Mouse (Mus musculus) kidney, adult 2 months (tissue): Measurements from ENCODE around the gene Tchhl1. TPM values are rescaled to one million over a fixed set of nuclear protein-coding genes. Genes with fewer than 3 reads are reported as not detected.

ENCODE experiments used
- DNase-seq: peaks from one replicate; pipeline ENCODE4 v3.0.0; 2021
- H3K27ac ChIP-seq: fragments of 200-500 bp; 2 replicates; pipeline ENCODE4 v1.5.1; 2012; ENCODE audit warnings: low read depth, low read length, control low read depth, inconsistent platforms; ENCODE audit not compliant: insufficient read depth
- H3K27me3 ChIP-seq: fragments of 200-500 bp; replicated peaks from 2 replicates; pipeline ENCODE4 v1.6.1; 2012; ENCODE audit warnings: mild to moderate bottlenecking, moderate library complexity, low read length, inconsistent platforms; ENCODE audit not compliant: control insufficient read depth, insufficient read depth
- H3K36me3 ChIP-seq: fragments of 200-500 bp; 2 replicates; pipeline ENCODE4 v1.6.1; 2012; ENCODE audit warnings: mild to moderate bottlenecking, moderate library complexity, low read length, inconsistent platforms; ENCODE audit not compliant: control insufficient read depth, insufficient read depth
- H3K4me1 ChIP-seq: fragments of 200-500 bp; 2 replicates; pipeline ENCODE4 v1.6.1; 2011; ENCODE audit warnings: low read length; ENCODE audit not compliant: control insufficient read depth, insufficient read depth
- H3K4me3 ChIP-seq: fragments of 200-500 bp; 2 replicates; pipeline ENCODE4 v1.5.1; 2011; ENCODE audit warnings: mild to moderate bottlenecking, low read depth, low read length, control low read depth; ENCODE audit not compliant: insufficient read depth
- CTCF ChIP-seq: fragments of 200-500 bp; conservative IDR thresholded peaks from 2 replicates; pipeline ENCODE4 v1.5.1; 2011; ENCODE audit warnings: low read depth, mild to moderate bottlenecking, control low read depth, low read length, moderate library complexity, mixed read lengths; ENCODE audit not compliant: insufficient read depth, insufficient read length
- POLR2A ChIP-seq: fragments of 200-500 bp; IDR thresholded peaks from one replicate; pipeline ENCODE4 v1.6.1; 2011; ENCODE audit warnings: low read depth, low read length, control low read depth
- WGBS: fragments of 180-500 bp; shearing (Covaris S2); methylation state at CpG from one replicate; pipeline ENCODE4 v1.1.7; 2018; 5-methylcytosine and 5-hydroxymethylcytosine counted together
- polyA plus RNA-seq: library from polyadenylated mRNA; depleted of rRNA; stranded (reverse); fragments of >200 nt; gene quantifications from 2 replicates; pipeline ENCODE4 v1.2.3, GENCODE M21; 2012

The Tchhl1 gene
- polyA plus RNA-seq, 1 experiment, result 0.47 TPM

GRCm38 (mm10) chr3:93447138-93447841 is 21.3 kb upstream of the Tchhl1 start:
- WGBS, result under 1% methylated on average over 59 of the region's 59 CpGs
- peak overlapping the region; percentile 61 for H3K4me3 ChIP-seq
- peak overlapping the region; percentile 57 for H3K27ac ChIP-seq
- peak; percentile 84 for DNase-seq
- no peaks in the 10 kb centered on the region for H3K27me3 ChIP-seq
- peaks cover 6% of the 10 kb centered on the region; the same call in 1 of the 2 replicates for H3K4me1 ChIP-seq
- no peaks in the 10 kb centered on the region for H3K36me3 ChIP-seq
- TF ChIP-seq POLR2A, result peak; percentile 66
- peak; percentile 31; the same call in 1 of the 2 replicates for TF ChIP-seq CTCF

- Histone ChIP-seq H3K4me3 (no peak overlapping the region), H3K27me3 (no peaks in the 10 kb centered on the region), H3K27ac (no peak overlapping the region; the same call in 1 of the 2 replicates), H3K4me1 (peaks cover 6% of the 10 kb centered on the region; the same call in 1 of the 2 replicates), H3K36me3 (no peaks in the 10 kb centered on the region)
- WGBS, result 51% methylated on average over 3 of the region's 3 CpGs
- no peak for DNase-seq
- TF ChIP-seq POLR2A, result no peak
- no peak for TF ChIP-seq CTCF
Measured at GRCm38 (mm10) chr3:93466556-93466955, 2.0 kb upstream of the Tchhl1 start.

GRCm38 (mm10) chr3:93467130-93467529 is 1.4 kb upstream of the Tchhl1 start:
- DNase-seq, result no peak
- H3K27me3 ChIP-seq, result no peaks in the 10 kb centered on the region
- H3K4me3 ChIP-seq, result no peak overlapping the region
- 75% methylated on average over 4 of the region's 4 CpGs for WGBS
- H3K27ac ChIP-seq, result no peak overlapping the region
- peaks cover 6% of the 10 kb centered on the region; the same call in 1 of the 2 replicates for H3K4me1 ChIP-seq
- H3K36me3 ChIP-seq, result no peaks in the 10 kb centered on the region
- TF ChIP-seq POLR2A (no peak), CTCF (no peak)

- DNase-seq, result peak; percentile 89
- WGBS, result 61% methylated on average over 3 of the region's 3 CpGs
- peak overlapping the region; percentile 59 for H3K27ac ChIP-seq
- H3K4me3 ChIP-seq, result no peak overlapping the region
- H3K36me3 ChIP-seq, result no peaks in the 10 kb centered on the region
- no peaks in the 10 kb centered on the region for H3K27me3 ChIP-seq
- TF ChIP-seq CTCF, result no peak
- no peak for TF ChIP-seq POLR2A
- H3K4me1 ChIP-seq, result peaks cover 2% of the 10 kb centered on the region; the same call in 1 of the 2 replicates
Measured at GRCm38 (mm10) chr3:93469629-93470028, 1.1 kb downstream of the Tchhl1 start.

- H3K27me3 ChIP-seq, result no peaks in the 10 kb centered on the region
- no peaks in the 10 kb centered on the region for H3K36me3 ChIP-seq
- 89% methylated on average over 1 of the region's 1 CpGs for WGBS
- TF ChIP-seq POLR2A, result no peak
- TF ChIP-seq CTCF, result no peak
- no peaks in the 10 kb centered on the region for H3K4me1 ChIP-seq
- H3K4me3 ChIP-seq, result no peak overlapping the region
- H3K27ac ChIP-seq, result no peak overlapping the region
- DNase-seq, result no peak
Measured at GRCm38 (mm10) chr3:93480053-93480452, 11.5 kb downstream of the Tchhl1 start.

- Histone ChIP-seq H3K27me3 (no peaks in the 10 kb centered on the region), H3K4me3 (no peak overlapping the region), H3K36me3 (no peaks in the 10 kb centered on the region), H3K4me1 (no peaks in the 10 kb centered on the region; the same call in 1 of the 2 replicates), H3K27ac (no peak overlapping the region)
- WGBS, result 73% methylated on average over 2 of the region's 2 CpGs
- no peak for DNase-seq
- no peak for TF ChIP-seq CTCF
- no peak for TF ChIP-seq POLR2A
Measured at GRCm38 (mm10) chr3:93481982-93482616, 13.5 kb downstream of the Tchhl1 start.

GRCm38 (mm10) chr3:93485611-93486010 is 17.1 kb downstream of the Tchhl1 start:
- no peak overlapping the region for H3K27ac ChIP-seq
- TF ChIP-seq CTCF (no peak), POLR2A (no peak)
- H3K36me3 ChIP-seq, result no peaks in the 10 kb centered on the region
- no peaks in the 10 kb centered on the region for H3K27me3 ChIP-seq
- H3K4me1 ChIP-seq, result peaks cover 2% of the 10 kb centered on the region; the same call in 1 of the 2 replicates
- DNase-seq, result no peak
- 90% methylated on average over 3 of the region's 3 CpGs for WGBS
- H3K4me3 ChIP-seq, result no peak overlapping the region
